Mouse (Mus musculus): ENCODE data around the gene Etfb.

- TF ChIP-seq CTCF (IDR thresholded peaks at IDR 0.05; ENCODE audit: insufficient read depth, low read length) (no peak), POLR2A (IDR thresholded peaks at IDR 0.05; ENCODE audit: borderline replicate concordance, extremely low read depth, low read depth, low read length) (no peak)
Measured at GRCm38 (mm10) chr7:43440482-43440881, 3.4 kb upstream of the Etfb start, which contains the start of gene Cldnd2.
